Mouse (Mus musculus): ENCODE measurements around the gene Itk.

DNA sequence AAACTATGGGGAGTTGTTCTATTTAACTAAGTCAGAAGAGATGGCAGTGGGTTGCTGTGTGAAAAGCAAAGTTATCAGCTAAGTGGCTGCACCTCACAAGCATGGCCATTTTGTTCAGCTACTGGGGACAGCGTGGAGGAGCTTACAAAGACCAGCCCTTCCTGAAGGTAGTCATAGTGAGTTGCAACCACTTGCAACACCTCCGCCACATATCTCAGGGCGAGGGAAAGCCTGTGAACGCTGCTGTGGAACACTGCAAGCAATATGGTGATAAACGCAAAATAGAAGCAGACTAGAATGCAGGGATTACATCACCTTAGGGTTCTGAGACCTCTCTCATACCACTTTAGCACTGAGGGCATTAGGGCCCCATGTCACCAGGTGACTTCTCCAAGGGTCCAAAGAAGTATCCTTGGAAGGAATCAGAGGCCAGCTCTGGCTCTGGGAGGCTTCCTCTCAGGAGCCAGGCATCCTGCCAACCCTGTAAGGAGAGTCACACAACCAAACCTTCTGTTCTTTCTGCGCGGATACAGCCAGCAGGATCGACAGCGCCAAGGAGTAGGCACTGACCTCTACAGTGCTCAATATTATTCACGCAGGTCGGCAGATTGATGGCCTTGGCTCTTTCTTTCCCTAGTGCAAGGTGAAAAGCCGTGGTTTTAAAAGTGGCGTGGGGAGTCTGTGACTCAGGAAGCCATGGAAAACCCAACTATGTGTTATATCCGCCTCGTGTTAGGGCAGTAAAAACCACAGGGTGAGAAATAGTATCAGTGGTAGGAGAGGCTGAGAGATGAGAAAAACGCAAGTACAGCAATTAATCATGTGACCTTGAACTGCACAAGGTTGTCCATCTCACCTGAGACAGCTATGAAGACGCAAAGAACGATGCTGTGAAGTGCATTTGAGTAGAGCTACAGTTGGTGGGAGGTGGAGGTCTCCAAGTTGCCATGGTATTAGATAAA is 27.0 kb downstream of the Itk start:
- TF ChIP-seq CTCF (IDR thresholded peaks at IDR 0.05; ENCODE audit: extremely low read depth, insufficient read depth, insufficient read length, insufficient replicate concordance), result no peak
- no peak for TF ChIP-seq POLR2A (IDR thresholded peaks at IDR 0.05; ENCODE audit: low read depth, low read length)
